In the genomic region with DNA sequence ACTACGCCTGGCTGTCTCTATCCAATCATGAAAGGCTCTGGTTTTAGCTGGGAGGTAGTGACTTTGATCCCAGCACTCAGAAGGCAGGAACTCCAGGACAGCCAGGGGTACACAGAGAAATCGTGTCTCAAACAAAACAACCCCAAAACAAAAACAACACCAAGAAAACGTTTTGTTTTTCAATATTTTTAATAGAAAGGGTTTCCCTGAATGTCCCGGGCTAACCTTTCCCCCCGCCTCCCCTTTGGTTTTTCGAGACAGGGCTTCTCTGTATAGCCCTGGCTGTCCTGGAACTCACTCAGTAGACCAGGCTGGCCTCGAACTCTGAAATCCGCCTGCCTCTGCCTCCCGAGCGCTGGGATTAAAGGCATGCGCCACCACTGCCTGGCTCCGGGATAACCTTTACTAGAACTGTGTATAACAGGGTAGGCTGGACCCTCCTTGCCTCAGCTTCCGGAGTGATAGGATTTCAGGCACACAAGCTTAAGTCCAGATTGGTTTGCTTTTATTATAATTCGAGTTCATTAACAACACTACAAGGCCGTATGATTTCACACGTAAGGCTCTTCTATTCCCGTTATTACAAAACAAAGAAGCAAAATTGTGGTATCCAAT, we compare ENCODE assay signal across 8 mouse cellular contexts. TPM values are rescaled to one million over a fixed set of nuclear protein-coding genes. Genes with fewer than 3 reads are reported as not detected.
A peak's percentile ranks its signal among the peaks of the same experiment; 100 is the strongest.
DNase-seq lines count a peak whose midpoint lies in the region; ATAC-seq and TF ChIP-seq lines count a peak whose summit lies in the region.

No protein-coding gene starts in this region.

- DNase-seq in cerebellum, adult 11 months = peak; percentile 37
- DNase-seq in cerebellum, postnatal 4 days (ENCODE audit: low spot score in 2 of 2) = no peak
- peak; percentile 83 for DNase-seq in A20 (ENCODE audit: low read depth, low spot score)
- DNase-seq in intestine, embryonic 14.5 days (ENCODE audit: low spot score) = no peak
- no peak for DNase-seq in B cell, adult 2 months
- no peak for DNase-seq in gastrocnemius, postnatal 4 days (ENCODE audit: low spot score in 2 of 2)

- no peak for TF ChIP-seq POLR2A in cortical plate, adult 2 months (IDR thresholded peaks at IDR 0.05; ENCODE audit: extremely low read depth, insufficient read depth, low read length)

- H3K36me3 ChIP-seq in intestine, embryonic 14.5 days (ENCODE audit: control insufficient read depth, insufficient read depth, low read length) = peaks cover 28% of the 10 kb centered on the region
- peaks cover 18% of the 10 kb centered on the region for H3K36me3 ChIP-seq in neural tube, embryonic 12.5 days

- H3K4me1 ChIP-seq in cortical plate, adult 2 months (ENCODE audit: control insufficient read depth, insufficient read depth, low read length) = peaks cover 4% of the 10 kb centered on the region
- peaks cover 25% of the 10 kb centered on the region for H3K4me1 ChIP-seq in intestine, embryonic 14.5 days (replicated peaks; ENCODE audit: control insufficient read depth, insufficient read depth, low read length)
- peaks cover 24% of the 10 kb centered on the region for H3K4me1 ChIP-seq in neural tube, embryonic 12.5 days

- WGBS in intestine, embryonic 14.5 days = 64% methylated on average over 17 of the region's 17 CpGs
- 61% methylated on average over 17 of the region's 17 CpGs for WGBS in neural tube, embryonic 12.5 days

- no peaks in the 10 kb centered on the region for H3K9me3 ChIP-seq in intestine, embryonic 14.5 days (ENCODE audit: control insufficient read depth, low read length)
- H3K9me3 ChIP-seq in neural tube, embryonic 12.5 days = no peaks in the 10 kb centered on the region

- H3K27ac ChIP-seq in cortical plate, adult 2 months (ENCODE audit: insufficient read depth, low read length) = no peak overlapping the region
- H3K27ac ChIP-seq in intestine, embryonic 14.5 days (ENCODE audit: low read depth) = peak overlapping the region; percentile 100; the same call in 1 of the 2 replicates
- no peak overlapping the region for H3K27ac ChIP-seq in neural tube, embryonic 12.5 days

- peak overlapping the region; percentile 59 for H3K4me2 ChIP-seq in intestine, embryonic 14.5 days (ENCODE audit: low read length)
- peak overlapping the region; percentile 83 for H3K4me2 ChIP-seq in neural tube, embryonic 12.5 days (replicated peaks)

- peak overlapping the region; percentile 100 for H3K9ac ChIP-seq in intestine, embryonic 14.5 days (ENCODE audit: low read length)
- peak overlapping the region; percentile 96 for H3K9ac ChIP-seq in neural tube, embryonic 12.5 days

- peak overlapping the region; percentile 96 for H3K4me3 ChIP-seq in cortical plate, adult 2 months (ENCODE audit: insufficient read depth, low read length)
- H3K4me3 ChIP-seq in intestine, embryonic 14.5 days (ENCODE audit: low read depth, low read length) = peak overlapping the region; percentile 100
- peak overlapping the region; percentile 96 for H3K4me3 ChIP-seq in neural tube, embryonic 12.5 days

- no peak for TF ChIP-seq CTCF in cortical plate, adult 2 months (IDR thresholded peaks at IDR 0.05; ENCODE audit: extremely low read depth, insufficient read depth, low read length)

- no peak for ATAC-seq in intestine, embryonic 14.5 days (replicated peaks; ENCODE audit: low FRiP score, low TSS enrichment, low read depth)
- ATAC-seq in neural tube, embryonic 12.5 days (ENCODE audit: low FRiP score, low read depth) = no peak

- no peaks in the 10 kb centered on the region for H3K27me3 ChIP-seq in intestine, embryonic 14.5 days (replicated peaks; ENCODE audit: control insufficient read depth, insufficient read depth, low read length)
- H3K27me3 ChIP-seq in neural tube, embryonic 12.5 days (replicated peaks) = no peaks in the 10 kb centered on the region

RNA-seq across cellular contexts. Expression of a gene that starts 0.7 kb away (rescaled TPM):
- polyA plus RNA-seq in cortical plate, adult 2 months (2012; rRNA removed) = 229 and 247 TPM in 2 replicates
- polyA plus RNA-seq in intestine, embryonic 14.5 days (2014; fragmentation: Nextera tagmentation; extraction: Ambion mirVana) = 334 and 353 TPM in 2 replicates
- 446 and 488 TPM in 2 replicates for polyA plus RNA-seq in neural tube, embryonic 12.5 days (2016; fragmentation: Nextera tagmentation; extraction: Ambion mirVana)
- 100 to 1,000 TPM; 171 to 215 TPM for total RNA-seq in gastrocnemius, postnatal 4 days (2021)

RNA-seq across cellular contexts. Expression of a gene that starts 21.6 kb away (rescaled TPM):
- 16.8 and 18.5 TPM in 2 replicates for polyA plus RNA-seq in cortical plate, adult 2 months (2012; rRNA removed)
- 40.0 and 43.0 TPM in 2 replicates for polyA plus RNA-seq in intestine, embryonic 14.5 days (2014; fragmentation: Nextera tagmentation; extraction: Ambion mirVana)
- polyA plus RNA-seq in neural tube, embryonic 12.5 days (2016; fragmentation: Nextera tagmentation; extraction: Ambion mirVana) = 73.9 and 84.7 TPM in 2 replicates
- total RNA-seq in gastrocnemius, postnatal 4 days (2021) = 10 to 100 TPM; 39.5 to 44.8 TPM

RNA-seq across cellular contexts. Expression of a gene that starts 51.4 kb away (rescaled TPM):
- 22.3 and 23.9 TPM in 2 replicates for polyA plus RNA-seq in cortical plate, adult 2 months (2012; rRNA removed)
- 16.7 and 16.9 TPM in 2 replicates for polyA plus RNA-seq in intestine, embryonic 14.5 days (2014; fragmentation: Nextera tagmentation; extraction: Ambion mirVana)
- 50.2 and 50.7 TPM in 2 replicates for polyA plus RNA-seq in neural tube, embryonic 12.5 days (2016; fragmentation: Nextera tagmentation; extraction: Ambion mirVana)
- 10 to 100 TPM; 47.4 to 53.8 TPM for total RNA-seq in gastrocnemius, postnatal 4 days (2021)

RNA-seq across cellular contexts. Expression of a gene that starts 59.1 kb away (rescaled TPM):
- 396 and 411 TPM in 2 replicates for polyA plus RNA-seq in cortical plate, adult 2 months (2012; rRNA removed)
- 14.1 and 20.4 TPM in 2 replicates for polyA plus RNA-seq in intestine, embryonic 14.5 days (2014; fragmentation: Nextera tagmentation; extraction: Ambion mirVana)
- 46.3 and 59.8 TPM in 2 replicates for polyA plus RNA-seq in neural tube, embryonic 12.5 days (2016; fragmentation: Nextera tagmentation; extraction: Ambion mirVana)
- total RNA-seq in gastrocnemius, postnatal 4 days (2021) = 100 to 1,000 TPM; 113 to 114 TPM

Comparison
In these comparisons a context has a peak if more than half of its experiments do, and no peak if none do; other contexts are left out.
1. DNase-seq: peak in cerebellum, adult 11 months (single experiment) and A20 (single experiment); none in cerebellum, postnatal 4 days (0 of 2), intestine, embryonic 14.5 days (single experiment), B cell, adult 2 months (0 of 2) and gastrocnemius, postnatal 4 days (0 of 2).
2. Peak in every context shown above with its lines, with median percentiles within 50 percentile points of each other: H3K4me3 ChIP-seq.